Mouse (Mus musculus) gastrocnemius, postnatal 14 days (tissue): ENCODE results near the gene Insl5. TPM values are rescaled to one million over a fixed set of nuclear protein-coding genes. Genes with fewer than 3 reads are reported as not detected.

Experiments
- DNase-seq: peaks from one replicate; pipeline ENCODE4 v3.0.0; 2021; ENCODE audit warnings: mixed read lengths
- intact Hi-C: fragments of 180-260 bp; cut with DNase I; formaldehyde crosslinking; loops from one replicate; pipeline ENCODE4 v1.15.1; 2025; ENCODE audit warnings: low total_unique reads
- long read RNA-seq, 2 experiments: library from polyadenylated mRNA; stranded (forward); transcript quantifications; one replicate each; pipeline ENCODE4 v2.0.0; 2021
- total RNA-seq, 2 experiments: library from RNA; stranded (reverse); gene quantifications; 2 replicates each; pipeline ENCODE4 v1.2.3; 2021

Insl5 gene
- total RNA-seq: not detected
- long read RNA-seq, experiment 1: 0 reads
- long read RNA-seq, experiment 2: 0 reads

DNA sequence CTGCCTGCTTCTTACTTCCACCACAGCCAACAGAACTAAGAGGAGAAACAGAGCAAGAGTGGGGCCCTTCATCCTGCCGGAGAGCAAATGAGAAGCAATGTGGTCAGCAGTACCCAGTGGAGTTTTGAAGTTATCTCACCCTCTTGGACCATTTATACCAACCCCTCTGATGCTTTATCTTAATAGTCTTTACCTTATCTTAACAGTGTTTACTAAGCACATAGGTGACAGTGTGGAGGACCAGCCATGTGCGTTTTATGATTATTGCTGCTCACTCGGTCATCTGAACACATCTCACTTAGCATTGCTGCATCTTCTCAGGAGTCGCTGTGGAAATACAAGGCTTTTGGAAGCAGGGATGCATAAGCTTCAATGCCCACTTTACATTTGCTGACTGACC lies at the start of gene Insl5:
Gene Insl5, minus strand, starts transcription at position 222 of the 400 bp plus-strand sequence.
- no peak for DNase-seq
- intact Hi-C loops: no loop called here

DNA sequence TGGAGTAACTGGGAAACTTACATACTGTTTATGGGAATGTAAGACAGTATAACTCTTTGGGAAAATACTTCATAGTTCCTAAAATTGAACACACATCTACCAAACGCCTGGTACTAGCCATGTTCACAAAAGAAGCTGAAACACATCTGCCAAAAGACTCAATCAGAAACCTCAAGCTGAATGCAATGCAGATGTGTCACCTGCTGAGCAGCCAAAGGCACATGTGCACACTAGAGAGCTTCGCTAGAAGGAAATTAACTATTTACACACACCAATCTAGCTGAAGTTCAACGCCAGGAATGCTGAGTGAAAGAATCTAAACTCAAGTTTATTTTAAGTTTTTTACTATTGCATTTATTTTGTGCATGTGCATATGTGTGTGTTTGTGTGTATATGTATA lies 44.0 kb upstream of the Insl5 start:
- DNase-seq: no peak
- intact Hi-C loops: no loop called here

DNA sequence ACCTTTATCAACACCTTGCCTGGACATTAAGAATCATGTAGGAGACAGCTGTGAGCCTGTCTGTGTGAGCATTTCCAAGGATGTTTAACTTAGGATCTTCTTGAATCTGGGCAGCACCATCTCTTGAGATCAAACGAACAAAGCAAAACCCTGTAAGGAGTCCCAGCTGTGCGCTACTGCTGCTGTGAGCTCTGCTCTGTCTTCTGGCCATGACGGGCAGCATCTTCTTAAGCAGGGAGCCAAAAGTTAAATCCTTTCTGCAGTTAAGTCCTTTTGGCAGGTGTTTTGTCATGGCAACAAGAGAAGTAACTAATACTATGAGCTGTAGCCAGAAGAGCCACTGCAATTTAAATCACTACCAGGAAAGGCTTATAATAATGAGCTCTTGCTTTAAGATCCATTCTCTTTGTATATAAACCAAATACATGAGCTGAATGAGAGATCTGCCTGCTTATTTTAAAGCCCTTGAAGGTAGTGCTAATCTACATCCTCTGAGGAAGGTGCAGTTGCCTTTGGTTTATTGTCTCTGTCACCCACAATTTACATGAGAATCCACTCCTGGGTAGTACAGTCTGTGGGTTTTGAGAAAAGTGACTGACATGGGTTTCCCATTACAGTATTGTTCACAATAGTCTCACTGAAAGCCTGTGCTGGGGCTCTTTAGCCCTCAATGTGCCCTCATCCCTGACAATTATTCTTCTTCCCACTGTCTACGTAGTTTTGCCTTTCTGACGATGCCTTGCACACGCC lies 41.4 kb upstream of the Insl5 start:
- intact Hi-C loops: no loop called here
- no peak for DNase-seq

DNA sequence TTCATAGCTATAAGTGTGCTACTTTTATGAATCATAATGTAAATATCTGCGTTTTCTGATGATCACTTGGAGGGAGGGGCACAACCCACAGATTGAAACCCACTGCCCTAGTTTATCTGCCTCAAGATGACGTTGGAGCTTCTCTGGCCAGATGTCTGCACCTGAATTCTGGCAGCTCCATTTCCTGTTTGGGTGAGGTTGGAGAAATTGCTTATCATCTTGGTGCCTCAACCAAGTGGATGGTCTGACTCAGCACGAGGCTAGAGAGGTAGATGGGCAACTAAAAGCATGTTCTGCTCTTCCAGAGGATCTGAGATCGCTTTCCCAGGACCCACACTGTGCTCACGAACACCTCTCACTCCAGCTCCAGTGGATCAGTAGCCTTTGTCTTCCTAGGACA lies 38.3 kb upstream of the Insl5 start:
- intact Hi-C loops: no loop called here
- no peak for DNase-seq

DNA sequence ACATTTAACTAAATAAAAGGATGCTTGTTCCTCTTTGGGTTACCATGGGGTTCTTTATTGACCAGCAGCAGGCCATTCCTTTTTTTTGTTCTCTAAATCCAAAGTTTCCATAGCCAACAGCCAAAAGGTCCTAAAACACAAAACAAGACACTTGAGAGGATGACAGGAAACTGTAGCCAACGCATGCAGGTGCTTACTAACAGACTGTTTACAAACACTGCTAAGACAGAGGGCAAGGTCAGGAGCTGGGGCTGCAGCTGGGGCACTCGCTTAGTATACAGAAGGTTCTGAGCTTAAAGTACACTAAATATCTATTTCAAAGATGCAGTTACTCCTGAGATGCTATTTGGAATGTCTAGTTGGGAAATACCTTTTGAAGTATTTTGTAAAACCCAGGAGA lies 37.8 kb upstream of the Insl5 start:
- DNase-seq: no peak
- intact Hi-C loops: no loop called here

DNA sequence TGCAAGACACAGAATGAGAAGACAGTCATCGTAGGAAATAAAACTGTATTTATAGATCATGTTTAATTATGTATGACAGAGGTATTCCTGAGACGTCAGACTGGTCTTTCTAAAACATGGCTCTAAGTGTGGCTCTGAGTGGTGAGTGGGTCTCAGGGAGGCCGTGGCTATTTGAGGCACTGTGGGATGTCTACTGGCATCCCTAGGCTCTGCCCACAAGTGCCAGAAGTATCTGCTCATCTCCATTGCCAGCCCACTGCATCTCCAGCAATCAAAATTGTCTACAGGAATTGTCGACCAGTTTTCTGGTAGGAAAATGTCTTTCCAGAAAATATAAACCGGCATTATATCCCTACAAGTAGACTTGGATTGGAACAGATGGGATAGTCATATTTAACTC lies 30.3 kb upstream of the Insl5 start:
- no peak for DNase-seq
- intact Hi-C loops: no loop called here

DNA sequence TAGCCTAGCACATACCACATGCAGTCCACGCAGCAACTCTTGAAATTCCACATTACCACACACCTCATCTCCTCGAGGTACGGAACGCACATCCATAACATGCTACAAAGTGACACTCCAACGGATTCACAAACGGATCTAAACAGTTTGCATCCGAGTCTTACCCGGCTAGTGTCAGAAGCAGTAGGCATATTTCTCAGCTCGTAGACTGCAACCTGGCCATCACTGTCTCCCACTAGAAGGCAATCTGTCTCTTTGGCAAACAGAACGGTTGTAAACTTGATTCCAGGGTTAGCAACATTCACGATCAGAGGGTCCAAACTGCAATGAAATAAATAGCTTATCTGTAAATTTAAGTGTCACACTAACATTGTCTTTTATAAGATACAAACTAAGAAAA lies 21.4 kb upstream of the Insl5 start:
- intact Hi-C loops: no loop called here
- DNase-seq: no peak

DNA sequence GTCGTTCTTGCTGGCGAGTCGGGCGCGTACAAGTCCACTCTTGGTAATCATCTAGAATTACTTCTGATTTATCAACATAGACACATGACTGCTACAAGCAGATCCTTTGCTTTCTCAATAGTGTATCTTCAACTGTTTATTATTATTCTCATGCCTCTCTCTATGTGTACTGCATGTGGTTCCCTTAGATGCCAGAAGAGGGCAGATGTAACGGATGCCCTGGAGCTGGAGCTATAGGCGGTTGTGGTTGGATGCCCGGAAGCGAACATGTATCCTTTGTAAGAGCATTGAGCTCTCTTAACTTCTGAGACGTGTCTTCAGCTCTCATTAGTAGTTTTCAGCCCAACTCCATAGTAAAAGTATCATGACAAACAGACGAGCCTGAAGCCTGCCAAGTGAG lies 16.4 kb upstream of the Insl5 start:
- intact Hi-C loops: no loop called here
- no peak for DNase-seq

DNA sequence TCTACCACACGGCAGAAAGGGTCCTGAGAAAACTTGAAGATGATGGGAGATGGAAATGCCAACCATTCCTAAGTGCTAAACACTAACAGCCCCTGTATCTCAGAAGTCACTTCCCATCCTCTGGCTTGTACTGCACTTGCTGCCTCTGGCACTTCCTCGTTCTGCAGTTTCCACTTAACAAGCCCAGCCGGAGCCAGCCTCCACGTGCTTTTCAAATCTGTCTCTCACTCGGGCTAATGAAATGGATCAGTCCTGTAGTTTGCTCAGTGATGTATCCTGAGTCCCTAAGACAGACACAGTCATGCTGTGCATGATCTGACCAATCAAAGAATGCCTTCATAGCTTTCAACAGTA lies 13.2 kb upstream of the Insl5 start:
- no peak for DNase-seq
- intact Hi-C loops: no loop called here

DNA sequence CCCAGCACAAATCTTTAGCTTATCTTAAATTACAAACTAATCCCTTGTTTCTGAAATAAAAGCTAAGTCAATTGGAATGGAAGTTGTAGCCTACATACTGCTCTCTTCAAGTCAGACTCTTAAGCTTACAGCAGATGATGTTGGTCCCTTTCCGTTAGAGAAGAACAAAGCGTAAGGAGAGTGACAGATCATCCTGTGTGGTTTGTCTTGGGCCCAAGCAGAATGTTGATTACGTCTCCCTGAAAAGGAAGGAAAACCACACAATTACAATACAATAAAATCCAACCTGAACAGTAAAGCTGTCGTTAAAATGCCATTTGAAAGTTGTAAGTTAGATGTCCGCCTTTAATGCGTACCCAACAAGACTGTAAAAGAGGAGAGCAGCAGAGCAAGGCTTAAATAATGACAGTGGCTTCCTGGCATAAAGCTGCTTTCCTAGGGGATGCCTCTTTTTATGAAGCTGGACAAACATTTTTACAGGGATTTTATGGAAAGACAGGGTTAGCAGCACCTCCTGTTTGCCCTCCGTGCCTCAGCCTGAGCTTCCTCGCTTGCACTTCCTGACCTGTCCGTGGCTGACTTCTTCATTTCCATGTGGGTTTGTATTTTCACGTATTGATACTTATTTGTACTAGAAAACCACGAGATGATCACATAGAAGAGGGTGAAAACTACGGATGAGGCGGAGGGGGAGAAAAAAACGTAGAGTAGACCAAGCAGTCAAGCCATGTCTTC lies 12.6 kb upstream of the Insl5 start:
- no peak for DNase-seq
- intact Hi-C loops: no loop called here

DNA sequence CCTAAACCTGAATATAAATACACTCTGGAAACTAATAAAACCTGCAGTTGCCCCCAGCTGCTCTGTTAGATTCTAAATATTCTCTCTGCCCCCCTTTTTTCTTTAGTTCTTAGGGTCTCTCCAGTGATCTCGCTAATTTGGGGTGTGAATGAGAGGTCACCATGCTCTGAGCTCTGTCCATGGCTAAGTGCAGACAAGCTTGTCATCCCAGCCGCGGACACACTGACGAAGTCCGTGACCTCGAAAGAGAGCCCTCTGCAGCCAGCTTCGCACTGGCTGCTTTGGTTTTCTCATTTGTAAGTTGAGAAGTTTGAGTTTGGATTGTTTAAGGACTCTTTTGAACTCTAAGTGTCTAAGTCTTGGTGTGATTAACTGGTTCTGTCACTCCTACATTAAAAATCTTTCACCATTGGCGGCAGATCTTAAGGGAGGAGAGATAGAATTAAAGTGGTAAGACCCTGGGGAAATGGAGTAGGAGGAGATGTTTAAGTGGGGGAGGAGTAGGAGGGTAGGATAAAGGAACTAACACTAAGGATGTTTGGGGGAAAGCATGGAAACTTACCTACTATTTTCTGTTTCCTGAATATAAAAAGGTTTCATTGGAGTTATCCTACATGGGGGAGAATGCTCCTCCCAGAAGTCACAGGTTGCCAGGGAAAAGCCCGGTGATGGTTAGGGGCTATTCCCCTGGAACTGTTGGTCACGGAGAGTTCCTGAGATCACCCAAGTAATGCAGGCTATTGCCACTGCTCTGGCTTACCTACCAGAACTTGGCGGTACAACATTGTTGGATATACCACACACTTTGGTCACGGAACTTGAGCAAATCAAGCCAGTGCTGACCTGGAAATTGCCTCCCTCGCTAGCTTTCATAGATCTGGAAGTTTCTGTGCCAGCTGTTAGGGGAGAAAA lies 1.8 kb upstream of the Insl5 start:
- no peak for DNase-seq
- intact Hi-C loops: no loop called here

DNA sequence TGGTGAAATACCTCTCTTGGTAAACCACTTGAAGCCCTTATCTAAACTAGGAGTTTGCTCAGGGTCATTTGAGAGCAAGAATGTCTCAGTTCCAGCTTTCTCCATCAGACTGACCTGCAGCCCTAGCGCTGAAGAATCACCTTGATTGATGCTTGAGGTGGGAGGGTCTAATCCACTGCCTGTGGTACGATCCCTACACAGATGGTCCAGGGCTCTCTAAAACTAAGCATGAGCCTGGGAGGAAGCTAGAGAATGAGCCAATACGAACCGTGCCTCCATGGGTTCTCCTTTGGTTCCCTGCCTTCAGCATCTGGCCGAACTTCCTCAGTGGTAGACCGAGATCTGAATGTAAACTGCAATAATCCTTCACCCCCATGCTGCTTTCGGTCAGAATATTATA lies 1.1 kb upstream of the Insl5 start:
- intact Hi-C loops: no loop called here
- DNase-seq: no peak

DNA sequence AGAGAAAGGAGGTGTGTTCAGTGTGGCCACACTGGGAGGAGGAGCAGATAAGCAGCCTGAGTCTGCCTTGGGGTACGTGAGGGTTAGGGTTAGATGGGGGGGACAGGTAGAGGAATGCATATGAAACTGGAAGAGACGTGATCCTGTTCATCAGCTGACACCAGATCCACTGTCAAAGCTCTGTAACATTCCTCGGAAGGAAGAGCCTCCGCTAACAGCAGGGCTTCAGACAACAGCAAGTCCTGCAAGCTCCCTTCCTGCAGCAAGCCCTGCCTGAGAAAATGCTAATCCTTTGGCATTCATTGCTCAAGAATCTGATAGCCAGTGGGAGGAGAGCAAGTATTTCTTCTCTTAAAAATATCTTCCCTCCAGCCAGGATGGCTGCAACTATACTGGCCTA lies 13.2 kb downstream of the Insl5 start:
- intact Hi-C loops: no loop called here
- no peak for DNase-seq

DNA sequence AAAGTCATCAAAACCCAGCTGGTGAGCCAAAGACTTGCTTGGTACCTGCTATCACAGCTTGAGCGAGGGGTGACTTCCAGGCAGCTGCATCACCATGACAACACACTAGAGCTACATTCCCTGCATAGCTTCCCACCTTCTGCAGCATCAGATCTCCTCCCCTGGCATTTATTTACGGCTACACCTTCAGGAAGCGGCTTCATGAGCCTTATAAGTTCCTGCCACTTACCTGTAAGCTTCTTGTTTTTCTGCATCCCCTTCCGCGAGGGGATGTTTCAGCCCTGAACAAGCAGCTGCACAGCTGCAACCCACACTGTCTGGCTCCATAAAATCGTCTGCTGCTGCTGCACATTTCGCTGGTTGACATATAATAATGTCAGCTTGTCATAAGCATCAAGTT lies 14.8 kb downstream of the Insl5 start:
- intact Hi-C loops: no loop called here
- DNase-seq: no peak

DNA sequence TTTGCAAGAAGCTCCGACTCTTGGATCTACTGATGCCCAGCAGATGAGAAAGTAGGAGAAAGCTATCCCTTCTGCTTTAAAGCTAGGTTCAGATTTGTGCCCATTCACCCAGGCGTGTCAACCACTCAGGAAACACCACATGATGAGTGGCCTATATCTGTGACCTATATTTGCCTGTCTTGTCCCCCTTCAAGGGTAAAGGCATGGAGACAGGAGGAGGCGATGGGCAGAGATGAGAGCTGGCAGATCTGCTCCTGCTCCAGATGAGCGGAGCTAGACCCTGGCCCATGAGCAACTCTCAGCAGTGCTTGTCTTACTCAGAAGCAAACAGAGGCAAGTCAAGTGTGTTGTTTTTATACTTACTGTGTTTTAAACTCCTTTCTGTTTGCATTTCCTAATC lies 15.9 kb downstream of the Insl5 start:
- intact Hi-C loops: no loop called here
- DNase-seq: no peak

DNA sequence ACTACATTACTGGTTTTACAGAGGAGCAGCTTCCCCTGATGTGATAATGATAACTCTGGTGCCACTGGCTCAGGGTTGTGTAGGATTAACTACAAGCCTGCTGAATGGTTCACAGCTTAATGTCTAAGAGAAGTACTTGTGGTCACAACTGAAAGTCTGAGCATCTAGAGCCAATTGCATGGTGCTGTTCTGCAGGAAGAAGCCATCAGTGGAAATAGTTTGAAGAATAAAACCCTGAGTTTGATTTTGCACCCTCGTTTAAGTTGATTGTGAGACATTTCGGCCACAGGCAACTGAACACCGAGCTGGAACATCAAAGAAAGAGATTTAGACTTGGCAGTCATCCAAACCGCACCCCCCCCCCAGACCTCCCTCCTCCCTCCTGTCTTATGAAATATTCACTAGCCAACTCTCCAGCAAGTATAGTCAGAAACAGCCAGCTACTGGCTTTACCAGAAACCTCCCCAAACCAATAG lies 19.7 kb downstream of the Insl5 start:
- no peak for DNase-seq
- intact Hi-C loops: no loop called here

DNA sequence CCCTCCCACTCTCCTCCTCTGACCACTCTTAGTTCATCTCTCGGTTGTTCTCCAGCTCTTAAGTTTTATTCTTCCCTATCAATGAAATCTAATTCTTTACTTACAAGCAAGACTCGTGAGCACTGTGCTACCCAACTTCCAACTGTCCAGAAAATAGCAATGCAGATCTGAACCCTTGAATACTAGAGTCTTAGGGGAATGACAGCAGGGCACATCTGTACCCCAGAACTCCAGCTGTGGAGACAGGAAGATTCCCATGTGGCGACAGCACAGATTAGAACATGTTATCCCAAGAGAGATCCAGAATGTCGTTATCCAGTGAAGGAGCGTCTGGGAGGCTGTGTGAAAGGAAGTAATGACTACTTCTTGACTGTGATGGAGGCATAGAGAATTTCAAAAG lies 20.4 kb downstream of the Insl5 start:
- intact Hi-C loops: no loop called here
- DNase-seq: no peak

DNA sequence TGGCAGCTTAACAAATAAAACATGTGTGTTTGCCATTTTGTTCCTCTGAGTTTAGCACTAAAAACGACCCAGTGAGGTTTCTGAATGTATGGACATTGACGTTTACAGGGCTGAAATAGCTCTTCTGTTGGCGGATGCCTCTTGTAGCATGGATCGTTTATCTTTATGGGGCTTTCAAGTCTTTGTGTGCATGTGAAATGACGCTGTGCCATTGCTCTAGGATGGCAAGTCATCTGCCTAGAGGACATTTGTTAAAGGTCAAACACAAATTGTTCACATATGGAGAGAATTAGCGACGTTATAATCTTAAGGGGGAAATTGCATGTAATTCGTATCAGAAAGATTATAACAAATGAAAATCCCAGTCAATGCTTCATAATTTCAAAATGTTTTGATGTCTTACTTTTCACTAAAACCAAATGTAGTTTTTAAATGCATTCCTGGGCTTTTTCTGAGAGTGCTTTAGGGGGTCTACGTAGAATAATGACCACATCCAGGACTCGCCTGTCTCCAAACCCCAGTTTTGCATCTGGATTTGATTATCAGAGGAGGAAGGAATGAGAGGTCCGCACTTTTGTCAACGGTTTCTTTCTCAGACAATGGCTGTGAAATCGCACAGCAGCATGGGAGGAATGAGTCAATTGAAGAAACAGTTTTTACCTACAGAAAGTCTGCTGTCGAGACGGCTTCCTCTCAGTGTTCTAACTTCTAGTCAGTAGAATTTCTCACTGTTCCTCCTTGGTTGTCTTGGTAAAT lies 21.3 kb downstream of the Insl5 start:
- intact Hi-C loops: no loop called here
- DNase-seq: no peak

DNA sequence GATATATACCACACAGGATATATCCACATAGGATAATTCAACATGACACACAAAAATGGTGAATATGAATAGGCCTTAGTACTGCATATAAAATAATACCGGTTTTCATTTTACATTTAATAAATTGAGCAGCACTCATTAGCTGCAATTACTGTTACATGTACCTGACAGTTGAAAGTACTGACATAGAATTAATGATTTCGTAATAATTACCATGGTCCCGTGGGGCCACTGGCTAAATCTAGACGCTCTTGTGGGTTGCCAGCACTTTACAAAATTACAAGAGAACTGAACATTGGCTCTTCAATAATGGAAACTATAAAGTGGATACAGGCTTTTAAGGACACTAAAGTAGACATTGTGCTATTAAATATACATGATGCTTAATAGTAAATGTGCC lies 22.0 kb downstream of the Insl5 start:
- no peak for DNase-seq
- intact Hi-C loops: no loop called here

DNA sequence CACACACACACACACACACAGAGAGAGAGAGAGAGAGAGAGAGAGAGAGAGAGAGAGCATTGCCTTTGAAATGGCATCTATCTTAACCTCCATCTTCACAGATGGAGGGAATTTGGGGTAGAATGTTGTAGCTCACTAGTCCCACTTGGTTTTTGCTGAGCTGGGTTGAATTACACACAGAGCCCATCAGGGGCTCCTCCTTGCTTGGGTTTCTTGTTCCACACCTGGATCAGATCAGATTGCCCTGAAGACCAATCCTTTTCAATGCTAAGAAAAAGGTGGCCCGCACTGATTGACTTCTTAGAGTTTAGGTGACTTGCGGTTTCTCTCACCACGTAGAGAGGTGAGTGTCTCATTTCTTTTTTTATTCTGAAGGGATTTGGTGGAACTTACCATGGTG lies 35.0 kb downstream of the Insl5 start:
- intact Hi-C loops: no loop called here
- DNase-seq: no peak
